Mouse (Mus musculus): ENCODE data around the gene Sept3.

Sept3 gene

DNA sequence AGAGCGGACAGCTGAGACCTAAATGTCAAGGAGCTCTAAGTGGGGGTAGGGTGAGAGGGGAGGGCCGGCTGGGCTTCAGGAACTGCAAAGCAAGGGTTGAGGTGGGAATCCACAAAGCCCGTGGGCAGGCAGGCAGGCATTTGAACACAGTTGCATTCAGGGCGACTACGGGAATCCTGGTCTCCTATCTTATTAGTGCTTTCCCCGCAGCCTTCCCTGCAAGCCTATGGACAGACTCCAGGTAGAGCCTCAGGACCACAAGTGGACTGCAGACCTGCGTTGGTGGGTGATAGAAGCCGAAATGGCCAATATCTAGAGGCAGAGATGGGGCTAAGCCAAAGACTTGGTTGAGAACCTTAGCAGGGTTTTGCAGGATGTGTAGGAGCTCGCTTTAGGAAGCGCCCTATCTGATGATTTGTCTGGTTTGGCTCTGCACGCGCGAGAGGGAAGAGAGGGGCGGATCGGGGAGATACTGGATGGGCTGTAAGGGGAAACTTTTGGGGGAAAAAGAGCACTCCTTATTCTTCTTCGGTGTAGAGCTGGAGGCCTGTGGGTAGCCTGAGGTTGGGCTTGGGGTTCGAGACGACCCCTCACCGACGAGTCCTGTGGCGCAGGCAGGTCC lies 65.8 kb downstream of the Sept3 start:
- peak; percentile 71 for DNase-seq (ENCODE audit: low spot score)

DNA sequence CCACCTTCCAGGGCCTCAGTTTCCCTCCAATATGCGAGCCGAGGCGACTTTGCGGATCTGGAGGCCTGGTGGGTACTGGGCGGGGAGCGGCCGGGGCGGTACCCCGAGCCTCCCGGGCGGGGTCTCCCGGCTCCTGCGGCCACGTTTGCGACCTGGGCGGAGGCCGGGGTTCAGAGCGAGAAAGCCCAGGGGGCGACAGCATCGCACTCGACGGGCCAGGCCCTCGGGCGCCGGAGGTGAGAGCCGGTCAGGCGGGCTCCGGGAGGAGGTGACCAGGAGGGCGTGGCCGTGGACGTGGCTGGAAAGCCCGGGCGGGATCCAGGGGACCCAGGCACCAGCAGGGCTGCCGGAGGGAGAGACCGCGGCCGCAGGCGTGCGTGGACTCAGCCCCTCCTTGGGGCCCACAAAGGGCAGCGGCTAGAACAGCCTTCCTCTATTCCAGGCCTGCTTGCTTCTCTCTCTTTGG lies 66.4 kb downstream of the Sept3 start:
- DNase-seq (ENCODE audit: low spot score) = peak; percentile 72

DNA sequence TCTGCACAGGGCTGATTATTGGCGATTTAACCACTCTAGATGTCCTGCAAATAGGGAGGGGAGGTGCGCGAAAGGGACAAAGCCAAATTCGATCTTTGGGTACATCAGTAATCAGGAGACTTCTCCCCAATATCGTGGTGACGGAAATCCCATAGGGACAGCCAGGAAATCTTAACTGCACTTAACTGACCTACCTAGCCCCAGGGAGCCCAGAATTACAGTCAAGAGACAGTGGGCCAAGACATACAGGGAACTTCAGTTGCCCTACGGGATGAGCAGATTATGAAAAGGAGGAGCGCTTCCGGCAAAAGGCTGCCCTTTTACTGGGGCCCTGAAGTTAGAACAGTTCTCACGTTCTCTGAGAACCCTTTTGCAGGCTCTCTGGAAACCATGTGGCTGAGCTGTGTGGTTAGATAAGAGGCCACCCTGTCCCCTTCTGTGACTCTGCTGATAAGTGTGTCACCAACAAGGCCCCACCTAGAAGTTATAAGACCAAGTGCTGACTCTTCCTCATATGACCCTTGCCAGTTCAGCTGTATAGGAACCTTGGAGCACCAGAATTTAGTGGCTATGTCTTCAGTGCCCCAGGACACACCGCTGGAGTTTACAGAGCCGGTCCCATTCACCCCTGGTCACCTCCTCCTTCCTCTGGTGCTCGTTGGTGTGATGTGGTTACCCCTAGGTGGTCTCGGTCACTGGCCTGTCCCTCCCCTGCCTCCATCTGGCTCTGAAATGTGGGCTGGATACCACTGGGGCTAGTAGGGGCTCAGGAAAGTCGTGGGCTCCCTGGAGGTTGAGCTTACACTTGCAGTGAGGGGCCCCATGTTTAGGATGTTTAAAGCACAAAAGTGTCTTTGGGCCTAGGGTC lies 67.2 kb downstream of the Sept3 start:
- peak; percentile 94 for DNase-seq (ENCODE audit: low spot score)

DNA sequence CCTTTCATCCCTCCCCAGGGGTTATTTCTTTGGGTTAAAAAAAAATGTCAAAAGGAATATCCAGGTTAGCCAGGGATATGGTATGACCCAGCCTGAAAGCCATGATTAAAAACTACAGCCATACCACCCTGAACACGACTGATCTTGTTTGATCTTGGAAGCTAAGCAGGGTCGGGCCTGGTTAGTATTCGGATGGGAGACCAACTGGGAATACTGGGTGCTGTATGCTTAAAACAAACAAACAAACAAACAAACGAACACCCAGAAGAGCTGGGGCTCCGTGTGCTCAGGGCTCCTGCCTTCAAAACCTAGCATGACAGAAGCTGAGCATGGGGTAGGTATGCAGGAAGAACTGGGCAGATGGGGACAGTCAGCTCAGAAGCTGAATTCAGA lies 67.8 kb downstream of the Sept3 start:
- DNase-seq (ENCODE audit: low spot score) = peak; percentile 41

DNA sequence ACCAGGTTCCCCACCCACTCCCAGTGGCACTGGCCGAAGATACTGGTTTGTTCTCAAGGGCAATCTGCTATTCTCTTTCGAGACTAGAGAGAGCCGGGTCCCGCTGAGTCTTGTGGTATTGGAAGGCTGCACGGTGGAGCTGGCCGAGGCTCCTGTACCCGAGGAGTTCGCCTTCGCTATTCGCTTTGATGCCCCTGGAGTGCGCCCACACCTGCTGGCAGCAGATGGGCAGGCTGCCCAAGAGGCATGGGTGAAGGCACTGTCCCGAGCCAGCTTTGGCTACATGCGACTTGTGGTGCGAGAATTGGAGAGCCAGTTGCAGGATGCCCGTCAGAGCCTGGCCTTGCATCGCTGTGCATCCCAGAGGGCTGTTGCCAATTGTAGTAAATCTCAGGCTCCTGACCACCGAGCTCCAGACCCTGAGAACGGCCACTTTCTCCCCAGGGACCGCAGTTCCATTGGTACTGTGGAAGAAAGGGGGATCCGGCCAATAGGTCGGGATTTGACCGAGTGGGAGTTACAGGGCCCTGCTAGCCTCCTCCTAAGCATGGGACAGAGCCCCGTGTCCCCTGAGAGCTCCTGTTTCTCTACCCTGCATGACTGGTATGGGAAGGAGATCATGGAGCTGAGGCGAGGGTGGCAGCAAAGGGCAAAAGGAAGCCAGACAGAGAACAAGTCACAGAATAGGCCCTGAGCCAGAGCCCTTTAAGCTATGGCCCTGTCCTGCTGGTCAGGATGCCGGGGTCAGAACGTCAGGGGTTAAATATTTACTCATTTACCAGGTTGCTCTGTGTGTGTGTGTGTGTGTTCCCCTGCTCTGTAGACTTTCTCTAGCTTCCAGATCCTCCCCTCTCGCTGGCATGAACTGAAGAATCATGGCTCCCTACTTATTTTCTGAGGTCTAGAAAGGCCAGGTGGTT lies 68.9 kb downstream of the Sept3 start:
- no peak for DNase-seq (ENCODE audit: low spot score)
